Mouse (Mus musculus): ENCODE measurements around the gene Prss46.
"Not testable (repeated sequence)": the region's sequence is repeated elsewhere in the genome, so short reads cannot be mapped to it uniquely, and the experiment has no call there.

The Prss46 gene

DNA sequence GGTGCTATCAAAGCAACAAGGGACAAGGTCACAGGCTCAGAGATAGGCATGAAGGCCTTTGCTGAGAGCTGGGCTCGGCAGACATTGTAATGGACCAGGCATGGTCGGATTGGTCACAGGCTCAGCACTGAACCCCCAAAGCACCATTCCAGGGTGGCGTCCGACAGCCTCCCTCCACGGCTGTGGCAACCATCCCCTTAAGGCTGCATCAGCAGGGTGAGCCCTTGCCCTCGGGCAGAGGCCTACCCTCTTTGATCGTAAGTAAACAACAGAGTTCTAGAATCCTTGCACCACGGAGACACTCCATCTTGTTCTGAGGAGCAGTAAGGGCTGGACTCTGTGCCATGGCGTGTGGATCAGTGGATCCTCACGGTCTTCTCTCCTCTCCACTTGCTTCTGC, at the start of gene Prss46:
Gene Prss46 (plus strand): TSS at position 301 of the 400 bp plus-strand sequence.
- DNase-seq, result no peak

GRCm38 (mm10) chr9:110797013-110797412, 47.3 kb upstream of the Prss46 start:
- DNase-seq, result no peak

DNA sequence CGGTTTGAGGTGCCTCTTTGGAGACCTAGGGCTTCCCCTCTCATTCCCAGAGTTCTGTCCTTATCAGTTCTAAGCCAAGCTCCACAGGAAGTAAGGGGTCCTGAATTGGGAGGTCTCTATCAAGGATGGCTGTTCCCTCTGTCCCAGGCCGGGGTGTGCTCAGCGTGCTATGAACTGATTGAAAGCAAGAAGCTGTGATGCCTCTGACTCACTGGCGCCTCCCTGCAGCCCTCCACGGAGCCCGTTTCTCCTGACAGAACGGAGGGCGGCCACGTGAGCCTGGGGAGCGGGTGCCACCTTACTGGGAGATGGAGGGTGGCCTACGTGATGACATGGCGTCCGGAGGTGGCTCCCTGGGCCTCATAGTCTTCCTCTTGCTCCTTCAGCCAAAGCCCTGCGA, 46.4 kb upstream of the Prss46 start, which contains the start of gene Prss42:
Gene Prss42 (plus strand): TSS at position 301 of the 400 bp plus-strand sequence.
- no peak for DNase-seq

- no peak for DNase-seq
These were observed 43.3 kb upstream of the Prss46 start for GRCm38 (mm10) chr9:110800834-110801479.

- DNase-seq, result no peak
These were observed 41.0 kb upstream of the Prss46 start for GRCm38 (mm10) chr9:110803294-110803693.

GRCm38 (mm10) chr9:110810051-110810450, 34.3 kb upstream of the Prss46 start:
- no peak for DNase-seq

DNA sequence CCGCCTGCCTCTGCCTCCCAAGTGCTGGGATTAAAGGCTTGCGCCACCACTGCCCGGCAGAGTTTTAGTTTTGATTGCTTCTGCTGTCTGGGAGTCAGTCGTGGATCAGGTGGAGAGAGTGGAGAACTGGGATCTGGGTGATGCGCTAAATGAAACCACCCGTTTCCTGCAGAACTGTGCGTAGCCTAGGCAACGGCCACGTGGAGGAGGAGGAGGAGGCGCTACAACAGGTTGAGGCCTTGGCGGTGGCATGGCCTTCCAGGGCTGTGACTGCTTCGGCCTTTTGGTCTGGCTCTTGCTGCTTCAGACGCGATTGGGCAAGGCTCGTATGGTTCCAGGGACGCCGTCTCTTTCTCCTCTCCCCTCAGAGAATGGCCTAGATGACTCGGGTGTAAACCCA, 30.5 kb upstream of the Prss46 start, which contains the start of gene Prss44:
Gene Prss44 (plus strand): TSS at position 206 of the 400 bp plus-strand sequence.
- no peak for DNase-seq

GRCm38 (mm10) chr9:110820546-110820945, 23.8 kb upstream of the Prss46 start:
- not testable (repeated sequence) for DNase-seq

GRCm38 (mm10) chr9:110821436-110821835, 22.9 kb upstream of the Prss46 start:
- no peak for DNase-seq

GRCm38 (mm10) chr9:110825426-110825825, 18.9 kb upstream of the Prss46 start:
- DNase-seq, result no peak

DNA sequence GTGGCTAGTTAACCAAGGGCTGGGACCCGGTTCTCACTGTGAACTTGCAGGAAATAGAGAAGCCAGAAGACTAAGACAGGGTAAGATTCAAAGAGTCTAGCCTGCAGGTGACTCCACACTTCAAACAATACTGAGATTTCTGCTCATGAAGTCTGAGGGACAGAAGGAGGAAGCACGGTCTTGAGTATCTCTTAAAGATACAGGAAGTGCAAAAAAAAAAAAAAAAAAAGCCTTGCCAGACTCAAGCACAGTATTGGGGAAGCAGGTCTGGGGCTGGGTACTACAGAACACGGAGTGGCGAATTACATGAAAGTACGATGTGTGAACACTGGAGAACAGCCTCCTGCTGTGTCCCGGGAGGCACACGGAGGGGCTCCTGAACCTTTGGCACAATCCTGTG, 18.5 kb upstream of the Prss46 start:
- no peak for DNase-seq

DNA sequence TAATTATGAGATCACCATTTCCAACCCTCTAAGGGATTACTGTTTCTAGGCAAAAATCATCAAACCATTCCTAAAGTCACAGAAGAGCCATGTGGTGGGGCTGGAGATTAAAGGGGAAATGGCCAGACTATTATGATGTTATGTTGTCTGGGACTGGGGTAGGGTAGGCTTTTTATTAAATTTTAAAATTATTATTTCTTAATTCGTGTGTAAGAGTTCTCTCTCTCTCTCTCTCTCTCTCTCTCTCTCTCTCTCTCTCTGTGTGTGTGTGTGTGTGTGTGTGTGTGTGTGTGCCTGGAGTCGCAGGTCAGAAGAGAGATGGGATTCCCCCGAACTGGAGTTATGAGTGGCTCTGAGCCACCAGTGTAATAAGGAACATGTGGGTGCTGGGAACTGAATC, 17.9 kb upstream of the Prss46 start, which contains the start of gene Prss43:
Gene Prss43 (plus strand): TSS at position 301 of the 400 bp plus-strand sequence.
- DNase-seq, result no peak

DNA sequence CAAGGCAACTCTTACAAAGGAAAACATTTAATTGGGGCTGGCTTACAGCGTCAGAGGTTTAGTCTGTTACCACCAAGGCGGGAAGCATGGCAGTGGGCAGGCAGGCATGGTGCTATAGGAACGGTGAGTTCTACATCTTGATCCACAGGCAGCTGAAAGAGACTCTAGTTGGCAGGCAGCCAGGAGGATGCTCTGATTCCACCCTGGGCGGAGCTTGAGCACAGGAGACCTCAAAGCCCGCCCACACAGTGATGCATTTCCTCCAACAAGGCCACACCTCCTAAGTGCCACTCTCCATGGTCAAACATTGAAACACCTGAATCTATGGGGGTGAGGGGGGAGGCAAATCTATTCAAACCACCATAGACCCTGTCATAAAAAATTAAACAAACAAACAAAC, 11.3 kb upstream of the Prss46 start:
- DNase-seq, result no peak

- no peak for DNase-seq
These were observed 9.9 kb upstream of the Prss46 start, which contains the start of gene Prss45 for GRCm38 (mm10) chr9:110834411-110834810. Gene Prss45 (plus strand): TSS chr9:110834588.

GRCm38 (mm10) chr9:110834961-110835360, 9.3 kb upstream of the Prss46 start:
- no peak for DNase-seq

DNA sequence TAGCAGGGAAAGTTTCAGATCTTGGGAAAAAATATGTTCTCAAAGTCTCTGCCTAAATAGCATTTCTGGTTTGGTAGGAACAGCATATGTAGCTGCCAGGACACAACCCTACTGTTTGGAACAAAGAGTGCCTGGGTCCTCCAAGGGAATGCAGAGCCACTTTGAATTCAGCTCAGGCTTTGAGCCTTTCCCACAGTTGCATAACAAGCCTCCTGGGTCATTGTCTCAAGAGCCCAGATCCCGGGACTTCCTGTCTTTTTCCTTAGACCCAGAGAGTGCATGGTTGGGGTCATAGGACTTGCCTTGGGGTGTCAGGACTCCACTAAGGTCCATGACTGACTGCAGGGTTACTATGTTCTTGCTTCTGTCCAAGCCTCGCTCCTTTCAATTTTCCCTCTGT, 8.2 kb upstream of the Prss46 start:
- peak; percentile 31 to 59 for DNase-seq

- DNase-seq, result no peak
These were observed 3.4 kb upstream of the Prss46 start for GRCm38 (mm10) chr9:110840905-110841304.

- peak; percentile 39 to 71 for DNase-seq
These were observed 2.9 kb upstream of the Prss46 start for GRCm38 (mm10) chr9:110841438-110841837.

GRCm38 (mm10) chr9:110849162-110849561, 4.9 kb downstream of the Prss46 start:
- no peak for DNase-seq

DNA sequence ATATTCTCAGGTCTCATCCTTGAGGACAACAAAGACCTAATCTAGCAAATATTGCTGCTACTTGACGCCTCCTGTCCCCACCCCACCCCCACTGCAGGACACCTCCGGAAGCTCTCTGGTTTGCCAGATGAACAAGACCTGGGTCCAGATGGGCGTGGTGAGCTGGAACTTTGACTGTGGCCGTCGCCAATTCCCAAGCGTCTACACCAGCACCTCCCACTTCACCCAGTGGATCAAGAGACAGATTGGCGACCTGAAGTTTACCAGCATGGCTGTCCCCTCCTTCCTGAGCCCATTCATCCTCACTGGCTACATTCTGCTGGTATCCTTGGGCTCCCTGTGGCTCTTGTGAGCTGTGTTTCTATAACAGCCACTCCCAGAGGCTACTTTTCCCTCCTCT, 11.6 kb downstream of the Prss46 start:
- DNase-seq, result no peak

GRCm38 (mm10) chr9:110856920-110857319, 12.6 kb downstream of the Prss46 start:
- DNase-seq, result no peak

GRCm38 (mm10) chr9:110857781-110858472, 13.6 kb downstream of the Prss46 start, which contains the start of gene Prss50:
Gene Prss50 (plus strand): TSS chr9:110857967.
- DNase-seq, result no peak

DNA sequence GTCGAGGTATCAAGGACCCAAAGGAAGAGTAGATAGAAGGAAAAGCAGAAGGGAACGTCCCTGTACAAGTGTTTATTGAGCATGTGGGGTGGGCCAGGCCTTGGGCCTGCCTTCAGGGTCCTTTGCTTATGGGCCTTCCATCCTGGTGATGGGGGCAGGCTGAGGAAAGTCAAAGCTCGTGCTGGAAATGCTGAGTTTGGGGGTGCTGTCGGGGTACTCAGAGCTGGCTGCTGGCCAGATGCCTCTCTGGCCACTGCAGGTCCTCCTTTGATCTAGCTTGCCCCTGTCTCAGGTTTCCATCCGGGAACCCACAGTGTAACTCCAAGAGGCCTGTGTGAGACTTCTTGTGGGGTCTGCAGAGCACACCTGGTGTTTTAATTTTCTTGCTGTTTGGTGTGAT, 14.2 kb downstream of the Prss46 start:
- no peak for DNase-seq

DNA sequence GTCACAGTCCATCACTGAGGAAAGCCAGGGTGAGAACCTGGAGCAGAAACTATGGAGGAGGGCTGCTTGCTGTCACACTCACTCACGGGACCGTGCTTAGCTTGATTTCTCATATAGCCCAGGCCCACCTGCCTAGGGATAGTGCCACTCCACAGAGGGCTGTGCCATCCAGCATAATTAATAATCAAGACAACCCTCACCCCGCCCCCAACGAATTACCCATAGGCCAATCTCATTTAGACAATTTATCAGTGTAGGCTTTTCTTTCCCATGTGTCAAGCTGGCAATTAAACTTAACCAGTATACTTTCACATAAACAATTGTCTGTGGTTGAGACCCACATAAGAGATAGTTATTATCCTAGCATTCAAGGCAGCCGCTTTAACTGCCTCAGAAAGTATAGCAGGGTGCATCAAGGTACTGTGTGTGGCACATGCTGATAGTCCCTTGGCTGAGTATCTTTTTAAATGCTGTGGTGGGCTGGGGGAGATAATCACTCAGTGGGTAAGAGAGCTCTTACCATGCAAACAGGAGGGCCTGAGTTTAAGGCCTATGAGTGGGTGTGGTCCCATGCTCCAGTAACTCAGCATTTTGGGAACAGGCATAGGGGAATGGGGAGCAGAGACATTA, 14.8 kb downstream of the Prss46 start:
- no peak for DNase-seq
